Mouse (Mus musculus) urinary bladder, adult 18-20 months (tissue): ENCODE results near the gene Pdss2.
"Not testable (repeated sequence)": the region's sequence is repeated elsewhere in the genome, so short reads cannot be mapped to it uniquely, and the experiment has no call there.

Source experiments
- DNase-seq, 2 experiments: peaks; one replicate each; pipeline ENCODE4 v3.0.0; 2022; ENCODE audit warnings: low spot score in 2 of 2, mixed read lengths in 2 of 2

The Pdss2 gene

DNA sequence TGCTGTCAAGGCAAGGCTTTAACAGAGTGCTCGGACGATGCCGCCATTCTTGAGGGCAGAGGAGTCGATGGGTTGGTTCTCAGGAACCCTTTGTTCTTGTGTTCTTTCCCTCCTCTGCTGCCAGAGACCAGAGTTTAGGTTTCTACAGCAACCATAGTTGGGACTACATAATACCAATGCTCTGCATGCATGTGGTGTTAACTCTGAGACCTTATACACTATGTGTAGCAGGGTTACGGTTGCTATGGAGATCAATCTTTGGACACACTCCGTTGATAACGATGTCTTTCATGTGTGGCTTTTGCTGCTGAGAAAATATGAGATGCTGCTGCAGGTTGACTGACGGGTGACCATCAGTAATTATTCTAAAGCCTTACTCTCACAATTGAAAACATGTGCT is 20.9 kb downstream of the Pdss2 start:
- DNase-seq: no peak

GRCm38 (mm10) chr10:43244262-43244806 is 23.0 kb downstream of the Pdss2 start:
- DNase-seq: no peak

DNA sequence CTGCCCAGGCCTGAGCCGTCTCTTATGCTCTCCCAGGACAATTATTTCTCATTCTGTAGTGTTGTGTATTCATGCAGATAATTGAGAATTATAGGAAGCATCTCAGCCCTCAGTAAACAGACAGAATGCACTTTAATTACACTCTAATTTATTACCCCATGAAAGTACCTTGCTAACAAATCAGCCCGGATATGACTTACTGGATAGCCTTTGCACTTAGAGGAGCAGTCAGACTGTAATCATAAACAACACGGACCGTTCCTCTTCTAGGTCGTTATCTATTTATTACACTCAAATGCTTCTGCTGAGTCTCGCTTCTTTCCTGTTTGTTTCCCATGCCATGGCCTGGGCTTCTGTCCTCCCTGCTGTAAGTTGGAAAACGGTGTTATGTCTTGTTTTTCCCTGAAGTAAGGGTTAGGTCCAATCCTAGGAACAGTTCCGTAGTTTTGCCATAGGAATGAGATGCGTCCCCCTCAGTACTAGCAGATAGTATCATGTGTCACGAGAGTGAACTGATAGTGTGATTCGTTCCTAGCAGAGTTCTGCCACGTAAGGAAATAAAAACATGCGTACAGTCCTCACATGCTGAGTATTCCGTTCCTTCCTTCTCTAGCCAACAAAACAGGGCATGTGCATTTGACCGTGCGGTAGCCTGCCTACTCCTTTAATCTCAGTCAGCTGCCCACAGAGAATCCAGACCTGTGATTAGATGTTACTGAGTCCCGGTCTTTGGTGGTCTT is 24.3 kb downstream of the Pdss2 start:
- DNase-seq: no peak

DNA sequence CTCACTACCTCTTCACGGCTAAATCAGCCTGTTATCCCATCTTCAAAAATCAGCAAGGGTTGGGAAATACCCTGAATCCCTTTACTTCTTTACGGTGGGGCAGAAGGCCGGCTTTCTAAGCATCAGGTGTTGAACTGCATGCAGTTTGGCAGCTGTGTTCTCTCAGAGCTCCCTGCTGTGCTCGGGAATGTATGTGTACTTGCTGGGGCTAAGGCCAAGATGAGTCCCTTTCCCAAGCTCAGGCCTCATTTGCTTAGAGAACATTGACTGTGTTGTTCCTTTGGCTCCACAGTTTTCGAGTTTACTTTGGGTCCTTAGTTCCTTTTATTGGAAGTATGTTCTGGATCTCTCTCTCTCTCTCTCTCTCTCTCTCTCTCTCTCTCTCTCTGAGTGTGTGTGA is 26.7 kb downstream of the Pdss2 start:
- DNase-seq: no peak

DNA sequence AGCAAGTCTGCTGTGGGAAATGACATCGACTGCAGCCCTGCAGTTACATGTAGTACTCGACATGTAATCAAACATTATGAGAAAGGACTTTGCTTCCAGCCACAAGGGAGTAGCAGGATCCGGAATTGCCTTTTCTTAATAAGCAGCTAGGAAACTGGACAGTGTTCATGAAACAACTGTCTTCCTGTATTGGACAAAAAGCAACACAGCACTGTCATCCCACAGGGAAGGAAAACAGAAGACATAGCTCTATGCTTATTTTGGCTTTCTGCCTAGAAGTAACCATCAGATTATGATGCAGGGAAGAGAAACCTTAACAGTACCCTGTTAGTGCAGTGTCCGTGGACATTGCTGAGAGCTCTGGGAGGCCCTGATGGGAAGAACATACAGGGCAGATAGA is 31.0 kb downstream of the Pdss2 start:
- no peak for DNase-seq

DNA sequence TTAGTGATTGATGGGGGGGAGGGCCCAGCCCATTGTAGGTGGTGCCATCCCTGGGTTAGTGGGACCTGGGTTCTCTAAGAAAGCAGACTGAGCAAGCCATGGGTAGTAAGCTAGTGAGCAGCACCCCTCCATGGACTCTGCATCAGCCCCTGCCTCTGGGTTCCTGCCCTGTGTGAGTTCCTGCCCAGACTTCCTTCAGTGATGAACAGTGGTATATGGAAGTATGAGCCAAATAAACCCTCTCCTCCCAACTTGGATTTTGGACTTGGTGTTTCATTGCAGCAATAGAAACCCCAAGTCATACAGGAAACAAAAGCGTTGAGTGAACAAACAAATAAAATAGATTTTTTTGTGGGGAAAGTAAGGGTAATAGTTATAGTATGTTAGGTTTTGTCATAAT is 35.7 kb downstream of the Pdss2 start:
- not testable (repeated sequence) for DNase-seq

- DNase-seq: not testable (repeated sequence)
These were observed 36.2 kb downstream of the Pdss2 start for GRCm38 (mm10) chr10:43257500-43257899.

DNA sequence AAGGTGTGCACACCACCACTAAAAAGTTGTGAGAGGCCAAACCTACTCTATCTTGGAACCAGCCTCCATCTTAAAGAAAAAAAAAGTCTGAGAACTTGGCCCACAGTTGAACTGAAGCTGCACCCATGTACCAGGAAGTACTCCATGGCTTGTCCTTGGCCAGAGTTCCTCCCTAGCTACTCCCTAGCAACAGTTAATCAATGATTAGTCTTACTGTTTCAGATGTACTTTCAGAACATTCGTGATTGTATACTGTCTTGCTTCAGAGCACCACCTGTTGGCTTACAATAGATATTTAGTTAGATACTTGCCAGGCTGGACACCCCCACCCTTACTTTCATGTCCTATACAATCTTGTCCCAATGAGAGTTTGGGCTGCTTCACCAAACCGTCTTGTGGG is 50.0 kb downstream of the Pdss2 start:
- no peak for DNase-seq

DNA sequence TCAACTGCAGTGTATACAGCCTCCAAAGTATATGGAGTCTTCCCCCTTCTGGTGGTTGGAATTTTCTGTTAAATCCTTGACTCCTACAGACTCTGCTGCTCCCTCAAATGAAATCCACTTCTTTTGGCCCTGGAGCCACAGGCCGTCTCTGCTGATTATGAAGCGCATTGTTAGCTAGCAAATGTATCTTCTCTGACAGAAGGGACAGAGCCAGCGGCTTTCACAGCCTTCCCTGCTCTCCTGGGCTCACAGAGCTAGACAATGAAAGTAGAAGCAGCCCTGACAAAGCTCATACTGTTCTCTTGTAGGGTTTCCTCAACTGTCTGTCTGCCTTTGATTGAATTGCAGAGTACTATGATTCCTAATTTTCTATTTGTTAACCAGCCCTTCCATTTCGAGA is 51.1 kb downstream of the Pdss2 start:
- no peak for DNase-seq

GRCm38 (mm10) chr10:43273057-43273456 is 51.8 kb downstream of the Pdss2 start:
- DNase-seq: no peak

GRCm38 (mm10) chr10:43275446-43275845 is 54.2 kb downstream of the Pdss2 start:
- no peak for DNase-seq

GRCm38 (mm10) chr10:43276116-43276659 is 54.9 kb downstream of the Pdss2 start:
- DNase-seq: no peak

DNA sequence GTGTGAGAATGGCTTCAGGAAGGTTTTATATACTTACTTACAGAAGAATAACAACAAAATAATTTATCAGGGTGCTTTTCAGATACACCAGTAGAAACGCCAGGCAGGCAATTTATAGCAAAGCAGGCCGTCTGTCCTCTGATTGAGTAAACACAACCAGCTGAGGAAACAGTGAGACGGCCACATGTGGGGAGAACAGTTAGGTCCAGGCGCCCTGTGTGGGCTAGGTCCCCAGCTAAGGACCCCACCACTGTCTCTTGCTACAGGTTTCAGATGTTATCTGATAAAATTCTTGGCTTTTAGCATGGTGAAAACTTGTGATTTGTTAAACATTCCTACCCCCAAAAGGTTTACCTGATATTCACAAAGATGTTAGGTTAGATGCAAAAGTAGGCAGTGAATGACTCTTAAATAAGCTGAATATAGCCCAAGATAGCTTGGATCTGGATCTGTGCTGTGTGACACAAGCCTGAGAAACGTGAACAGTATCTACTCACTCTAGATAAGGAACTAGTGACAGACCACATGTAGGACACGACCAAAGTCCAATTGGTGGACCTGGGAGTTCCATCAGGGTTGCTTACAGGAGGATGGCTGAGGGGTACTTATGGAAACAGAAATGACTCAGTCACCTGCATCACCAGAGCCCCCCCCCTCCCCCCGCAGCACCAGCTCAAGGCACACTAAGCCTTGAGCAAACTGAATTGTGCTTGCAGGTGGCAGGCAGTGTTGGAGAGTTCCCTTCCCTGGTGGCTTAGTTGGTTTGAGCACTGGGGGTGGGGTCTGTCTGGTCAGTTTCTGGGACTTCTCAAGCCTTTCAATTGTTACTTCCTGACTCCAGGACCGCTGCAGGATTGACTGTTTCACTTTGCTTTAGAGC is 56.2 kb downstream of the Pdss2 start:
- no peak for DNase-seq

DNA sequence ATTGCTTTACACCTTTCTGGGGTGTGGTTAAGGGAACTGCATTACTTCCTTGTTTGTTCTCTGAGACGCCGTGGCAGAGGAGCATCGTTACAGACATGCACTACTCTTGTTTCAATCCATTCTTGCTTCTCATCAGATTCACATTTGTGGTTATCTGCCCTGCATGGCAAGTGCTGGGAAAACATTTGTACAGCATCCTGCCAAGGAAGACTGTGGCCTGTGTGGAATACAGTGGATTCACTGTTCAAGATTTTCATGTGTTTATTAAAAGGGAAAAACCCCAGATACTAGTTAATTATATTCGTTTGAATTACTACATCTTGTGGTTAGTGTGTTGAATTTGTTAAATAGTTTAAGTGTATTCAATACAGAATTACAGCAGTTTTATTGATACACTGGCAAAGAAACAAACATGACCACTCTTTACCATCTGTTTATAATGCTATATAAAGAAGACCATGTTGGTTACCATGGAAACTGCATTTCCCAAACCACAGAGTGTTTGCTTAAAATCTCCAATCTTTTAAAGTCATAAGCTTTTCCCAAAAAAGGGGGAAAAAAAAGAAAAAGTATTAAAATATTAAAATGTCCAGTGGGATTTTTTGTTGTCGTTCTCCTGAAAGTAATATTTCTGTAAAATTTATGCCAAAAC is 58.5 kb downstream of the Pdss2 start:
- DNase-seq: no peak

- no peak for DNase-seq
These were observed 64.3 kb downstream of the Pdss2 start for GRCm38 (mm10) chr10:43285541-43285940.

GRCm38 (mm10) chr10:43290638-43291230 is 69.4 kb downstream of the Pdss2 start:
- no peak for DNase-seq

GRCm38 (mm10) chr10:43291333-43291736 is 70.0 kb downstream of the Pdss2 start:
- no peak for DNase-seq

GRCm38 (mm10) chr10:43292454-43292853 is 71.2 kb downstream of the Pdss2 start:
- no peak for DNase-seq

DNA sequence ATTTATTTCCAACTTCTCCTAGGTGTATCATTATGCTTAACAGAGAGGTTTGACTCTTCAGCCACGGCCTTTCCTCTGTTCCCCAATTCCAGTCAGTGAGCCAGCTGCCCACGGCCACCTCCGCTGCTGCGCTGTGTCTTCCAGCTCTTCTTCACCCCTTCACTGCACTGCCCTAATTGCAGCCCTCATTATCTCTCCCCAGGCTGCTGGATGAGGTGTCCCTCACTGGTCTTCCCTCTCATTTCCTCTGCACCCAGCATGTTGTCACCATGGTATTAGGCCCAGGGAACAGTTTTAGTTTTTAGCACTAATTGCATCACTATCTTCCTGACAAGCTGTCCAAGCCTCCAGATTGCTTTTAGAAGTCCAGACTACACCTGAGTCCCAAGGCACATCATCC is 73.0 kb downstream of the Pdss2 start:
- DNase-seq: no peak

- no peak for DNase-seq
These were observed 87.0 kb downstream of the Pdss2 start for GRCm38 (mm10) chr10:43308105-43308810.
